Mouse (Mus musculus) adrenal gland, postnatal 14 days (tissue): ENCODE results near the gene Hoxc4. TPM values are rescaled to one million over a fixed set of nuclear protein-coding genes. Genes with fewer than 3 reads are reported as not detected.
A peak's percentile ranks its signal among the peaks of the same experiment; 100 is the strongest.

Experiments
- DNase-seq: peaks from one replicate; pipeline ENCODE4 v3.0.0; 2021; ENCODE audit warnings: mixed read lengths
- total RNA-seq: library from RNA; stranded (reverse); gene quantifications from 2 replicates; pipeline ENCODE4 v1.2.3, GENCODE M21; 2021

Gene Hoxc4
- total RNA-seq, 1 experiment from 2014 or later = 6.8 TPM

DNA sequence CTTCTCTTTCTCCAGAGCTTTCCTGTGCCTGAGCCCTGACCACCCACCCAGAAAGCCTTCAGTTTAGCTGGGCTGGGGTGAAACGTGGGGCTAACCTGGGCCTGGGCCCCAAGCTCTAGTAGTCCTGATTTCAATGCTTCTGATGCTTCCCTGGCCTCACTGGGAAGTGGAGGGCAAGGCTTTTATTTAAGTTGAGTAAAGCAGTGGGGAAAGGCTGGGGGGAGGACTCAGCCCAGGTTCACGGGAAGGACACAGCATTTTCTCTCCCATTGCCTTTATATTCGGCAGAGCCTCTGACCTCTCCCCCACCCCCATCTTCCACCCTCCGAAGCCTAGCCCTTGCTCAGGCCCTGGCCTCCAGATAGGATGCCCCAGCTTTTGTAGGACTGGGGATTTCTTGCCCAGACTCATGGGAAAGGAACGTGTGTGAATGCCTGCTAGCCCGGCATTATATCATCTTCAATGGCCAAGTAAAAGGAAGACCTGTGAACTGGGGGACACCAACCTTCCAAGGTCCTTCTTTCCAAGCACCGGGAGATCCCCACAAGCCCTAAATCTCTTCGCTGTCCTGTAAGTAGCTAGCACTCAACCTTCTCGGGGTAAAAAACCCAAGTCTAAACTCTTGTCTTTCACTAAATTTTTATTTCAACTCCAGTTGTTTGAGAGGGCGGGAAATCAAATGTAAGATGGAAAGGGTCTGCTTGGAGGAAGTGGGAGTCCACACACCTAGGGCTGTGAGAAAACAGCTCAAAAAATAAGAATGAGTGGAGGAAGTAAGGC lies 20.2 kb downstream of the Hoxc4 start:
- no peak for DNase-seq

- DNase-seq = no peak
Observed at GRCm38 (mm10) chr15:103039609-103040008, 20.9 kb downstream of the Hoxc4 start.

DNA sequence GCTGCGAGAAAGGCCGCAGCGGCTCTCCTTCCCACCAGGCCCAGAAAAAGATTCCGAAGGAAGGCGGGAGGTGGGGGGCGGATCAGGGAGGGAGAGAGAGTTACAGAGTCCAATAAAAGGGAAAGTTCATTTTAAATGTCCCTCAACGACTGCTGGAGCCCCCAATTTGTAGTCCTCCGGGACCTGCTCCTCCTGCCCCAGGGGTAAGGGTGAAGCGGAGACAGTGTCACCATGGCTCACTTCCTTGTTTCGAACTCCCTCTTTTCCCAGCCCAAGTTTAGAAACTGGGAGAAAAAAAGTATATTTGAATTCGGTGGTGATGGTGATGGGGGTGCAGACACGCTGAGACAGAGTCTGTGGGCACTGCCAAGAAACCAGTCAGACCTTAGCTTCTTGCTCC lies 21.9 kb downstream of the Hoxc4 start:
- no peak for DNase-seq

GRCm38 (mm10) chr15:103041613-103042012 lies 22.9 kb downstream of the Hoxc4 start:
- DNase-seq = no peak

- DNase-seq = no peak
Observed at GRCm38 (mm10) chr15:103042209-103042608, 23.5 kb downstream of the Hoxc4 start.

DNA sequence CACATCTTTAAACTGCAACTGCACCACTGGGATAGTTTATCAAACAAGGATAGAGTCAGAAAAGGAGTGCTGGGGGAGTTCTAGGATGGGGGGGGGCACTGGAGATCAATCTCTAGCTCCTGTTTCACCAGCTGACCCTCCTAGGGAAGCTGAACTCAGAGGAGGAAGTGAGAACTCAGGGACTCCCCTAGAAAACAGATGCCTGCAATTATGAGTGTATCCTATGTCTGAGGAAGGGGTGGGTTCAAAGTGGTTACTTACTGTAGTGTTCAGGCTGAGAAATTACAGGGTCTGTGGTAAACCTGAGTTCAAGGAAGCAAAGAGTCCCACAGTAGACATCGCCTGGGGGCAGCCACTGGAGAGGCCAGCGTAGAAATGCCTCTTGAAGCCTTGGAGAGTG lies 32.9 kb downstream of the Hoxc4 start:
- no peak for DNase-seq

- no peak for DNase-seq
Observed at GRCm38 (mm10) chr15:103053210-103053609, 34.5 kb downstream of the Hoxc4 start.

DNA sequence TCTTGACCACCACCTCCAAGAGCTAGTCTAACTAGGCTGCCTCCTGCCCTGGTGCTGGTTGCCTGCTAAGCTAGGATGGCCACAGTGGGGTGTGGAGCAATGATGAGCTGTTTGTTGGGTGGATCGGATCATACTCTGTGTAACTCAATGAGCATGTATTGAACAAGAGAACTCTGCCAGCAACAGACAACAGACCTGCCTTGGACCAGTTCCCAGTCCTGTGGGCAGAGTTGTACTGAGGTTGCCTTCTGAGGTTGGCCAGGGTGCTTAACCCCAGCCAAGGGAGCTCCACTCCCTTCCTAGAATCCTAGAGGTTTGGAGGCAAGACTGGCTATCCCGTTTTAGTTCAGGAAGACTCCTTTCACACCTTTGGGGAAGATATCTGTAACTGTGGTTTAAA lies 37.7 kb downstream of the Hoxc4 start:
- no peak for DNase-seq

DNA sequence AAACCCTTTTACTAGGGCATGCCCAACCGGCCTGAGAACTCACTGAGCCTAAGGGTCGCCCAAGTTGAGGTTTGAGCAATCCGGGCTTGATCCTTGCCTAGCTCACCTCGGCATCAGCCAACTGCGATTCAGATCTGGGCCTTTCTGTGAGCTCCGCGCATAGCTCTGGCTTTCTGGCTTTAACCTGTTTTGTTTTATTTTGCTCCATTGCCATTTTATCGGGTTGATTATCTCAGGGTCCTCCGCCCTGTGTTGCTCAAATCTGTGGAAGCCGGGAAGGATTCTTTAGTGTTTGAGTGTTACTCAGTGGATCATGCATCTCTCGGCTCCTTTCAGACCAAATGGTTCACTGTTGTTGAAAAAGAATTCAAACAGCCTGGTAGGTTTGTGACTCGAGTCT lies 40.0 kb downstream of the Hoxc4 start:
- DNase-seq = peak; percentile 44

DNA sequence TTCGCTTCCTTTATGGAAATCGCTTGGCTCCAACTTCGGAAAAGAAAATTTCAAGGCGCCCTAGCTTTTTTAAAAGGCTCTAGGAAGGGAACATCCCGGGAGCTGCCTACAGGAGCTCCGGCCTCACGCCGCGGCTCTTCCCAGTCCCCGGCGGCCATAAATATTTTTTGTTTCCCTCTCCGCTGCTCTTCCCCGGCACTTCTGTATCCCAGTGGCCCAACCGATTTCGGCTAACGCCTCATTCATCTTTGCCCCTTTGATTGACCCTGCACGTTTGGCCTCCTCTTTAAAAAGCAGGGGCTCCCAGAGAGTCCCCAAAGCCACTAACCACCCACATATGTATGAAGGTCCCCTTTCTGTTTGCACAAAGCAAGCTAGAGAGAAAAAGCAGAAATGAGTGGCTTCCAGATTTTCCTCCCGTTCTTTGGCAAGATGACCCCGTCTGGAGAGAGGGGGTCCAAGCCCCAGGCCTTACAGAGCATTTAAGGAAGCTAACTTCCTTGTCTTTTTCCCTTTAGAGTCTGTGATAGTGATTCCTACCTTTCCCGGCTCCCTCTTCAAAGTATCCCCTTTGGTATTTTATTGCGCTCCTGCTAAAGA lies 40.8 kb downstream of the Hoxc4 start:
- peak; percentile 22 for DNase-seq

- peak; percentile 48 for DNase-seq
Observed at GRCm38 (mm10) chr15:103060021-103060340, 41.2 kb downstream of the Hoxc4 start.

- peak; percentile 54 for DNase-seq
Observed at GRCm38 (mm10) chr15:103060341-103061130, 41.8 kb downstream of the Hoxc4 start.

DNA sequence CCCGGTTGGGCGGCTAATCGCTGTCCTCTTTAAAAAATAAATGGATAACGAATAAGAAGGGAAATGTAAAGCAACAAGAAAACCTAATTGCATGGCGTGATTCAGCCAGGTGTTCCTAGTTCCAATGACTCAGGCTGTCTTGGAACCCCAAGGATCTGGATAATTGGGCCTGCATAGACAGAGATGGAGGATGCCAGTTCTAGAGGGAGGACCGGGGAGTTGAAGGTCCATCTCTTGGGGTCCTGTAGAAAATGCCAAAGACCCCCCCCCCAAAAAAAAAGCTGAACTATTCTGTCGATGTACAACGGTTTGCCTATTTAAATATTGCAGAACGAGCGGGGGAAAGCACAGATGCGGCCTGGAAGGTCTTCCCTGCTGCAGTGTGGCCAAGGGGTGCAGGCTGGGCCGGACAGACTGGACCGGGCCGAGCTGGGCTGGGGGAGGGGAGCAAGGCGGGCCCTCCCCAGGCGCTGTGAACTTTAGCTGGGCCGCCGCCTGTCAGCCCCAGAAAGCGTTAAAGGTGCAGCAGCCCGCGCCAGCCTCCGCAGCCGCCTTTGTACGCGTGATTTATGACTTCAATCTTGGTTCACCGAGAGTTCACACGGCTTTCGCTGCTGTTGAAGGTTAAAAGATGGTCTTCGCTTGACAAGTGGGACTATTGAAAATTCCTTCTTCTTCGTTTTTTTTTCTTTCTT lies 42.5 kb downstream of the Hoxc4 start:
- DNase-seq = peak; percentile 71

DNA sequence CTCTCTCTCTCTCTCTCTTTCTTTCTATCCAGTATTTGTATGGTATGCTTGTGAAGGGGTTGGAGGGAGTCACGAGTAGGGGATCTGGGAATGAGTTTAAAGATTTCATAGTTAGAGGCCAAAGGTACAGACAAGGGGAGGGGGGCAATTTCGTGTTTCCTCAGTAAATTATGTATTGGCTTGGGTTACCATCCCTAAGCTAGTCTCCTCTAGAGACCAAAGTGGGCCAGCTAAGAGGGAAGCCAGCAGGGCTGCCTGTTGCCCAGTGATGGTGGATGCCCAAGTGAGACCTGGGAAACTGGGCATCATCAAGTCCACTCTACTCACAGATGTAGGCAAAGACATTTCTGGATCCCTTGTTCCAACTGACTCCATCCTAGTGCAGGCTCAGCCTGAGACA lies 43.3 kb downstream of the Hoxc4 start:
- DNase-seq = no peak

GRCm38 (mm10) chr15:103065642-103066041 lies 46.9 kb downstream of the Hoxc4 start:
- DNase-seq = no peak

- DNase-seq = no peak
Observed at GRCm38 (mm10) chr15:103067701-103068100, 49.0 kb downstream of the Hoxc4 start.

DNA sequence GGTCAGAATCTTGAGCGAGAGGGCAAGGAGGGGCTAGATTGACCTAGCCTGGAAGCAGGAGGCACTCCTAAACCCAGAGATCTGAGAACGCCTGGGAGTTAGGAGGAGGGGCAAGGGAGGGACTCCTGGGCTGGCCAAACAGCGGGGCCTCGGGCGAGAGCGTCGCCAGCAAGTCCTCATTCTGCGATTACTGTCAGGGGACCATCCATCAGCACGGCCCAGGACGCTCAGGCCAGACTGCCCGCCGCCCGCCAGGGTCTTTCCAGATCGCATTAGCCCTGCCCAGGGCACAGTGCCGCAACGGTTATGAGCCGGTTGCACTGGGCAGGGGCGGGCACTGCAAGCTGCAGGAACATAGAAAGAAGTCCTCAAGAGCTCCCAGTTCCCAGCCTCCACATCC lies 50.4 kb downstream of the Hoxc4 start:
- peak; percentile 66 for DNase-seq

DNA sequence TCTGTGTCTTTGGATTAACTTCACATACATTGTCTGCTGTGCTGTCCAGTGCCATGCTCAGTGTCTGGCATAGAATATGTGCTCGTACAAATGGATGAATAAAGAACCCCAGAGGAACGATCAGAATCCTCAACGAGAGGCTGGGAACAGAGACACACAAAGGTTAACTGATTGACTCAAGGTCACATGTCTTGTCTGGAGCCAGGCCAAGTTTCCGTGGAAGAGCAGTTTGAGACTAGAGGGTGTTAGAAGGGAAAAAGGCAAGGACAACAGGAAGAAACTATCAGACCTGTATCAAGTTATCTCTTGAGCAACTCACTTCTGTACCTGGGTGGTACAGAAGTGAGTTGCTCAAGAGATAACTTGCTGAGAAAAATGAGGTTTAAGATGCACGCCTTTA lies 52.5 kb downstream of the Hoxc4 start:
- peak; percentile 53 for DNase-seq

GRCm38 (mm10) chr15:103074663-103075415 lies 56.1 kb downstream of the Hoxc4 start:
- no peak for DNase-seq

- DNase-seq = no peak
Observed at GRCm38 (mm10) chr15:103077673-103078072, 58.9 kb downstream of the Hoxc4 start.

GRCm38 (mm10) chr15:103082622-103083021 lies 63.9 kb downstream of the Hoxc4 start:
- DNase-seq = no peak

DNA sequence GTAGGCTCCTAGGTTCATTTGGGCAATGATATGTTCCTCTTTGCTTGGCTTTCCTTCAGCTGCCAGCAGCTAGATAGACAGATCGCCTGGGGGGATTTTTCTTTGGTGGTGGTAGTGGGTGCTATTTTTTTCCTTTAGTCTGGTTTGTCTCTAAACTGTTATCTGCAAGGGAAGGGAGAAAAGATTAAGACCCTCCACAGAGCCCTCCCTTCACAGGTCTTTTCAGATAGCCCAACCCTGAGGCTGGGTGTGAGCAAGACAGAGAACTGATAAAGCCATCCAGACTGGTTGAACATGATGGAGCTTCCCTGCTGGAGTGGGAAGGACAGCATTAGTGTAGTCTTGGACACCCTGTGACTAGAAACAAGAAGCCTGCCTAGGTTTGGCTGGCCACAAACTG lies 64.9 kb downstream of the Hoxc4 start:
- DNase-seq = no peak
